Mouse (Mus musculus): ENCODE measurements around the gene Zbtb42. TPM values are rescaled to one million over a fixed set of nuclear protein-coding genes. Genes with fewer than 3 reads are reported as not detected.

Zbtb42 gene
- 3.1 TPM for total RNA-seq (2023)

GRCm38 (mm10) chr12:112678555-112679026 lies at the start of gene Zbtb42:
Gene Zbtb42, plus strand, starts transcription at chr12:112678828.

GRCm38 (mm10) chr12:112644180-112644854 lies 34.3 kb upstream of the Zbtb42 start, which contains the start of gene Siva1:
Gene Siva1, plus strand, starts transcription at chr12:112644679.

GRCm38 (mm10) chr12:112674132-112675011 lies 4.3 kb upstream of the Zbtb42 start, which contains the start of gene Akt1:
Gene Akt1, minus strand, starts transcription at chr12:112674884.

GRCm38 (mm10) chr12:112720216-112720615 lies 41.6 kb downstream of the Zbtb42 start, which contains the start of gene Cep170b:
Gene Cep170b, plus strand, starts transcription at chr12:112720455.

Other genes starting within 250 kb of the Zbtb42 start
- gene A530016L24Rik, start 189.4 kb upstream of the Zbtb42 start, total RNA-seq (2023): not detected
- not detected for gene Tmem179, start 162.1 kb upstream of the Zbtb42 start, total RNA-seq (2023)
- gene Inf2, start 90.0 kb upstream of the Zbtb42 start, total RNA-seq (2023): 87.6 TPM
- 1.5 TPM for gene Adssl1, start 58.8 kb upstream of the Zbtb42 start, total RNA-seq (2023)
- 20.4 TPM for gene Siva1, start 34.1 kb upstream of the Zbtb42 start, total RNA-seq (2023)
- 74.5 TPM for gene Akt1, start 3.9 kb upstream of the Zbtb42 start, total RNA-seq (2023)
- 10.2 TPM for gene Cep170b, start 41.6 kb downstream of the Zbtb42 start, total RNA-seq (2023)
- 24.4 TPM for gene Pld4, start 81.8 kb downstream of the Zbtb42 start, total RNA-seq (2023)
- not detected for gene Ahnak2, start 123.8 kb downstream of the Zbtb42 start, total RNA-seq (2023)
- not detected for gene Clba1, start 130.1 kb downstream of the Zbtb42 start, total RNA-seq (2023)
- 33.8 TPM for gene Cdca4, start 150.6 kb downstream of the Zbtb42 start, total RNA-seq (2023)
- gene Gpr132, start 189.4 kb downstream of the Zbtb42 start, total RNA-seq (2023): 227 TPM

Measured in CD8-positive naive resting alpha-beta T cell, adult 57 days (primary cell).